In genomic region chr8:111796528-111796927, GRCm38 (mm10) we compare ENCODE assay signal across 19 mouse cellular contexts. TPM values are rescaled to one million over a fixed set of nuclear protein-coding genes. Genes with fewer than 3 reads are reported as not detected.
DNase-seq lines count a peak whose midpoint lies in the region; ATAC-seq and TF ChIP-seq lines count a peak whose summit lies in the region.
"Had no signal": no experiment of that assay in that cellular context is flagged by ENCODE, and none has a peak within 500 bp of the region (broad histone marks: within the 10 kb centered on the region; RNA-seq: fewer than 3 reads in every experiment).

No protein-coding gene starts in this region.

- no peak overlapping the region for H3K4me3 ChIP-seq in lung, postnatal 0 days (ENCODE audit: low read depth, low read length)
- H3K4me3 ChIP-seq: forebrain, embryonic 15.5 days; hindbrain, embryonic 13.5 days; kidney, embryonic 15.5 days; liver, embryonic 15.5 days; midbrain, embryonic 13.5 days; neural tube, embryonic 13.5 days had no signal

- TF ChIP-seq EP300 in lung, postnatal 0 days (IDR thresholded peaks at IDR 0.05): peak; percentile 18; the same call in 1 of the 2 replicates

- intact Hi-C loops in heart, postnatal 10 days (cut with DNase I): no loop called here
- intact Hi-C loops in heart, postnatal 25 days (cut with DNase I): no loop called here

- peaks cover 5% of the 10 kb centered on the region; the same call in 1 of the 2 replicates for H3K4me1 ChIP-seq in lung, postnatal 0 days (ENCODE audit: insufficient read depth, low read depth, low read length)
- H3K4me1 ChIP-seq: forebrain, embryonic 15.5 days; liver, embryonic 15.5 days; midbrain, embryonic 13.5 days had no signal

- 63% methylated on average over 1 of the region's 1 CpGs for WGBS in lung, postnatal 0 days

- no peak overlapping the region for H3K27ac ChIP-seq in lung, postnatal 0 days (ENCODE audit: low read length)
- H3K27ac ChIP-seq: forebrain, embryonic 15.5 days; hindbrain, embryonic 13.5 days; kidney, embryonic 15.5 days; liver, embryonic 15.5 days; midbrain, embryonic 13.5 days; neural tube, embryonic 13.5 days had no signal

- peak; percentile 60 for DNase-seq in gastrocnemius, adult 18-20 months (ENCODE audit: low spot score)
- DNase-seq in gastrocnemius, postnatal 10 days: no peak
- peak; percentile 40 to 62 for DNase-seq in heart, postnatal 10 days
- DNase-seq in heart, postnatal 25 days (ENCODE audit: low spot score): no peak
- peak; percentile 5 for DNase-seq in lung, postnatal 0 days (ENCODE audit: low spot score)
- no peak for DNase-seq in lung, postnatal 4 days
- peak; percentile 52 for DNase-seq in skeletal muscle tissue, adult 2 months (ENCODE audit: low read depth, low spot score)
- DNase-seq: cerebellum, postnatal 10 days; embryo, embryonic 11 days; spleen, adult 18-20 months; thymus, adult 2 months had no signal

- no peak for ATAC-seq in lung, postnatal 0 days
- ATAC-seq: forebrain, embryonic 15.5 days; intestine, embryonic 16.5 days; midbrain, embryonic 13.5 days had no signal

- H3K36me3 ChIP-seq in lung, postnatal 0 days (ENCODE audit: insufficient read depth, low read length): no peaks in the 10 kb centered on the region
- H3K36me3 ChIP-seq: forebrain, embryonic 15.5 days; hindbrain, embryonic 13.5 days; neural tube, embryonic 13.5 days had no signal

- TF ChIP-seq CTCF in lung, postnatal 0 days (IDR thresholded peaks at IDR 0.05): no peak

- H3K9ac ChIP-seq in lung, postnatal 0 days (replicated peaks; ENCODE audit: low read depth): no peak overlapping the region
- H3K9ac ChIP-seq: forebrain, embryonic 15.5 days; hindbrain, embryonic 13.5 days; kidney, embryonic 15.5 days; liver, embryonic 15.5 days; midbrain, embryonic 13.5 days; neural tube, embryonic 13.5 days had no signal

- H3K9me3 ChIP-seq in lung, postnatal 0 days (ENCODE audit: low read length): no peaks in the 10 kb centered on the region
- H3K9me3 ChIP-seq: forebrain, embryonic 15.5 days; hindbrain, embryonic 13.5 days; kidney, embryonic 15.5 days; liver, embryonic 15.5 days; midbrain, embryonic 13.5 days; neural tube, embryonic 13.5 days had no signal

- no peaks in the 10 kb centered on the region for H3K27me3 ChIP-seq in lung, postnatal 0 days (replicated peaks; ENCODE audit: insufficient read depth, low read length)
- H3K27me3 ChIP-seq: CH12.LX; forebrain, embryonic 15.5 days; hindbrain, embryonic 13.5 days; kidney, embryonic 15.5 days; liver, embryonic 15.5 days; midbrain, embryonic 13.5 days; neural tube, embryonic 13.5 days had no signal

- H3K4me2 ChIP-seq in lung, postnatal 0 days (replicated peaks; ENCODE audit: low read depth, low read length): no peak overlapping the region
- H3K4me2 ChIP-seq: forebrain, embryonic 15.5 days; hindbrain, embryonic 13.5 days; kidney, embryonic 15.5 days; liver, embryonic 15.5 days; midbrain, embryonic 13.5 days; neural tube, embryonic 13.5 days had no signal

RNA-seq across cellular contexts. Expression of gene Bcar1, which starts 52.9 kb away (rescaled TPM):
- 10 to 100 TPM; 10.6 to 10.8 TPM for total RNA-seq in gastrocnemius, adult 18-20 months (2021)
- 10 to 100 TPM; 22.3 to 27.1 TPM for total RNA-seq in gastrocnemius, postnatal 10 days (2021)
- 10 to 100 TPM; 48.0 to 54.2 TPM for total RNA-seq in heart, postnatal 10 days (2021)
- 10 to 100 TPM; 18.7 to 20.7 TPM for total RNA-seq in heart, postnatal 25 days (2021)
- 29.3 and 34.2 TPM in 2 replicates for polyA plus RNA-seq in lung, postnatal 0 days (2015; fragmentation: Nextera tagmentation; extraction: Ambion mirVana)

RNA-seq across cellular contexts. Expression of gene Cfdp1, which starts 57.6 kb away (rescaled TPM):
- total RNA-seq in gastrocnemius, adult 18-20 months (2021): 10 to 100 TPM; 17.8 to 21.0 TPM
- 10 to 100 TPM; 33.3 to 43.3 TPM for total RNA-seq in gastrocnemius, postnatal 10 days (2021)
- 10 to 100 TPM; 43.7 to 53.7 TPM for total RNA-seq in heart, postnatal 10 days (2021)
- 10 to 100 TPM; 30.9 to 35.7 TPM for total RNA-seq in heart, postnatal 25 days (2021)
- polyA plus RNA-seq in lung, postnatal 0 days (2015; fragmentation: Nextera tagmentation; extraction: Ambion mirVana): 93.9 and 102 TPM in 2 replicates

Comparison
In these comparisons a context has a peak if more than half of its experiments do, and no peak if none do; other contexts are left out.
1. DNase-seq: peak in gastrocnemius, adult 18-20 months (single experiment), heart, postnatal 10 days (2 of 2), lung, postnatal 0 days (single experiment) and skeletal muscle tissue, adult 2 months (single experiment); none in gastrocnemius, postnatal 10 days (single experiment), heart, postnatal 25 days (single experiment) and lung, postnatal 4 days (0 of 2).